Mouse (Mus musculus) mammary gland, adult 2 months (tissue): ENCODE measurements around the gene Tmem110. TPM values are rescaled to one million over a fixed set of nuclear protein-coding genes. Genes with fewer than 3 reads are reported as not detected.

Source experiments
- polyA plus RNA-seq: library from polyadenylated mRNA; depleted of rRNA; stranded (reverse); fragments of >200 nt; gene quantifications from 2 replicates; pipeline ENCODE4 v1.2.3, GENCODE M21; 2012; ENCODE audit warnings: low replicate concordance; rRNA removed

Gene Tmem110
- 30.1 and 31.8 TPM in 2 replicates for polyA plus RNA-seq

DNA sequence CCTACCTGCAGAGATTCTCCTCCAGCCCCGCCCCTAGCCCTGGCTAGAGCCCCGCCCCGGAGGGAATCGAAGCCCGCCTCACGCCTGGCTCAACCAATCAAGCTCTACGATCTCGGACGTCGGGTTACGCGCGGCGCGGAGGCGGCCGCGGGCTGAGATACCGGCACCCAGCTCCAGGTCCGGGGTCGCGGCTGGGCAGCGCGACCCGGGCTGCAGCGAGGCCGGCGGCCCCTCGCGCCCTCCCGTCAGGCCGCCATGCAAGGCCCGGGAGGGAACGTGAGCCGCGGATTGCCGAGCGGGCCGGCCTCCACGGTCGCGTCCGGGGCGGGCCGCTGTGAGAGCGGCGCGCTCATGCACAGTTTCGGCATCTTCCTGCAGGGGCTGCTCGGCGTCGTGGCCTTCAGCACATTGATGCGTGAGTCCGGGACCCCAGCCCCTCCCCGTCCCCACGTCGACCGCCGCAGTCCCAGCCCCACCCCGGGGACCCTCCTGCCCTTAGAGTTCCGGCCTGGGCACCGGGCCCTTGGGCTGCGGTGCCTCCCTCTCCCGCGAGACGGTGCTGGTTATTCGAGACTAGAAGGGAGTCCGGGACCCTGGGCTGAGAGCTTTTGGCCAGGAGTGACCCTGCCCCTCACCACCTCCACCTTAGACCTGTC, at the start of gene Tmem110:
Gene Tmem110, plus strand, starts transcription at position 115 of the 656 bp plus-strand sequence.

DNA sequence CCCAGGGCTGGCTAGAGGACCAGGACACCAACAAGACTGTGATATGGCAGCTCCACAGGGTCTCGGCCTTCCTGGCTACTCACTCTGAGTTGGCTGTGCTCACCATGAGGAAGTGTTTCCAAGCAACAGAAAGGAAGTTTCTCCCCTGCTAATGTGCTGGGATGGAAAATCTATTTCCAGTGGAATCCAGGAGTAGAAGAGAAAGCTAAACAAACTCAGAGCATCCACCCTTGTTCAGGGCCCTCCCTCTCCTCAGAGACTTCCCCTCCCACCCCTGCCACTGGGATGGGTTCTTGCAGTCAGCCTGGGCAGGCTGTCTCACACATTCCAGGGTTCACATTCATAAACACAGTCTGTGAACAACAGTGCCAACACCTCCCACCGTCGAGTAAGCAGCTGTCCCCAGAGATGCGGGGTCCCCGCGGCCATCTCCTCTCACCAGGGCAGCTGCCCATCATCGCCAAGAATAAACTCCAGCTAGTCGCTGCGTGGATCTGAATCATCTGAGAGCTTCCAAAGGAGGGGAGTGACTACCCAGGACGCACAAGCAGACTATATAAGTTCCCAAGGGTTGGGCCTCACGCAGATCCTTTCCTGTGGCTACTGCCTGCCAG, 53.7 kb downstream of the Tmem110 start, which contains the start of gene Mustn1:
Gene Mustn1, plus strand, starts transcription at position 243 of the 614 bp plus-strand sequence.

GRCm38 (mm10) chr14:30886204-30886603, 60.8 kb downstream of the Tmem110 start, which contains the start of gene Itih4:
Itih4 (plus strand) TSS chr14:30886476.

DNA sequence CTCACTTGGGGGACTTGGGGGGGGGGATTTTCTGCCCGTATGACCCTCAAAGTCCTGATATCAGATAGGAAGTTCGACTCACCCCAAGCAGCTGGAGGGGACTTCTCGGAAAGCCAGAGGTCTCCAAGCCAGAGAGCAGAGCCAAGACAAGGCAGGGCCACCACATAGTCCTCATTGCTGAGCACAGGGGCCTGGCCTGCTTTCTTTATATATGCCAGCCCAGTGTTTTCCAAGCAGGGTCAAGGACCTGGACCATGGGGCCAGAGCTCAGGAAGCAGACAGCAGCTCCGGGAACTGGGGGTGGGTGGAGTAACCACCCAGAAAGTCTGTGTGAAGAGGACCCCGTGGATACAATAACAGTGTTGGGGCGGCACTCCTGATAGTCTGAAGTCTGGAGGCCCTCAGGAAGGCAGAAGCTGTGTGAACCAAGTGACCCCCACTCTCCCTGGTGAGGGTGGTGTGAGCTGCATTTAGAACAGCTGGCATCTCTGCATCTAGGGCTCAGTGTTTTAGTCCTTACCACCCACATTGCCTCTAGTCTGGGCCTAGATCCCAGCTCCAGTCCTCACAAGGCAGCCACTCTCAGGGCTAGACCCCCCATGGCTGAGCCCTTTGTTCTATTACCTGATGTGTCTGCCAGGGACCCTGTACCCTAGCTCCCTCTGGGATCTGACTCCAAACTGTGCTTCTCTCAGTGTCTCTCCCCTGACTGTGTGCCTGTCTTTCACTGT, 98.2 kb downstream of the Tmem110 start, which contains the start of gene Itih3:
Gene Itih3, minus strand, starts transcription at position 386 of the 731 bp plus-strand sequence.

Other genes with a start within 250 kb of the Tmem110 start
- gene Prkcd, start 199.4 kb upstream of the Tmem110 start, polyA plus RNA-seq: 113 and 130 TPM in 2 replicates
- 11.7 and 28.0 TPM in 2 replicates for gene Rft1, start 171.2 kb upstream of the Tmem110 start, polyA plus RNA-seq
- gene Sfmbt1, start 110.7 kb upstream of the Tmem110 start, polyA plus RNA-seq: 0.94 and 2.0 TPM in 2 replicates
- 18.6 and 24.0 TPM in 2 replicates for gene Mustn1, start 53.6 kb downstream of the Tmem110 start, polyA plus RNA-seq
- gene Itih4, start 60.9 kb downstream of the Tmem110 start, polyA plus RNA-seq: 1.4 and 2.4 TPM in 2 replicates
- gene Itih3, start 98.2 kb downstream of the Tmem110 start, polyA plus RNA-seq: 0.49 and 1.3 TPM in 2 replicates
- 0.07 and 0.51 TPM in 2 replicates for gene Itih1, start 117.7 kb downstream of the Tmem110 start, polyA plus RNA-seq
- gene Nek4, start 125.8 kb downstream of the Tmem110 start, polyA plus RNA-seq: 3.9 and 4.2 TPM in 2 replicates
- 13.0 and 24.7 TPM in 2 replicates for gene Glt8d1, start 175.8 kb downstream of the Tmem110 start, polyA plus RNA-seq
- 79.5 and 175 TPM in 2 replicates for gene Spcs1, start 176.1 kb downstream of the Tmem110 start, polyA plus RNA-seq
- gene Pbrm1, start 193.5 kb downstream of the Tmem110 start, polyA plus RNA-seq: 12.5 and 15.2 TPM in 2 replicates
- 10.4 and 25.8 TPM in 2 replicates for gene Gnl3, start 193.6 kb downstream of the Tmem110 start, polyA plus RNA-seq